Mouse (Mus musculus) spleen, postnatal 0 days (tissue): Measurements from ENCODE around the gene Zscan4-ps2. TPM values are rescaled to one million over a fixed set of nuclear protein-coding genes. Genes with fewer than 3 reads are reported as not detected.

Source experiments
- polyA plus RNA-seq: library from polyadenylated mRNA; unstranded; fragments of >200 nt; fragmentation: Nextera tagmentation; extraction: Ambion mirVana; gene quantifications from 2 replicates; pipeline ENCODE4 v1.2.1, GENCODE M21; 2015

The Zscan4-ps2 gene
- polyA plus RNA-seq, result not detected in 2 replicates

GRCm38 (mm10) chr7:11514010-11514409 is at the start of gene Zscan4-ps2:
Gene Zscan4-ps2 (plus strand): TSS chr7:11514310.

Other genes starting within 250 kb of the Zscan4-ps2 start
- gene Zscan4e, start 203.6 kb upstream of the Zscan4-ps2 start, polyA plus RNA-seq, result not detected in 2 replicates
- gene Zscan4f, start 116.4 kb upstream of the Zscan4-ps2 start, polyA plus RNA-seq, result not detected in 2 replicates
- gene Zscan4-ps3, start 95.0 kb downstream of the Zscan4-ps2 start, polyA plus RNA-seq, result not detected in 2 replicates
- not detected in 2 replicates for gene Vmn1r72, start 165.8 kb downstream of the Zscan4-ps2 start, polyA plus RNA-seq
- not detected in 2 replicates for gene Vmn1r73, start 216.0 kb downstream of the Zscan4-ps2 start, polyA plus RNA-seq